Mouse (Mus musculus): Measurements from ENCODE around the gene Slc39a10.
"Not testable (repeated sequence)": the region's sequence is repeated elsewhere in the genome, so short reads cannot be mapped to it uniquely, and the experiment has no call there.

The Slc39a10 gene

GRCm38 (mm10) chr1:46863434-46863833 is 29.2 kb downstream of the Slc39a10 start:
- no peak for DNase-seq

GRCm38 (mm10) chr1:46860082-46860481 is 32.6 kb downstream of the Slc39a10 start:
- DNase-seq, result no peak

GRCm38 (mm10) chr1:46858579-46858978 is 34.1 kb downstream of the Slc39a10 start:
- DNase-seq, result no peak

GRCm38 (mm10) chr1:46856498-46856897 is 36.2 kb downstream of the Slc39a10 start:
- DNase-seq, result peak; percentile 22

- DNase-seq, result peak; percentile 93
Observed at GRCm38 (mm10) chr1:46854036-46854900, 38.4 kb downstream of the Slc39a10 start.

GRCm38 (mm10) chr1:46853317-46854035 is 39.2 kb downstream of the Slc39a10 start:
- peak; percentile 98 for DNase-seq

- peak; percentile 88 for DNase-seq
Observed at GRCm38 (mm10) chr1:46852600-46853272, 39.9 kb downstream of the Slc39a10 start.

GRCm38 (mm10) chr1:46852216-46852599 is 40.4 kb downstream of the Slc39a10 start:
- DNase-seq, result no peak

GRCm38 (mm10) chr1:46851586-46851985 is 41.1 kb downstream of the Slc39a10 start:
- no peak for DNase-seq

- DNase-seq, result peak; percentile 83
Observed at GRCm38 (mm10) chr1:46849758-46850157, 42.9 kb downstream of the Slc39a10 start.

GRCm38 (mm10) chr1:46845221-46845620 is 47.4 kb downstream of the Slc39a10 start:
- no peak for DNase-seq

GRCm38 (mm10) chr1:46844281-46844680 is 48.4 kb downstream of the Slc39a10 start:
- no peak for DNase-seq

- DNase-seq, result no peak
Observed at GRCm38 (mm10) chr1:46843406-46843805, 49.2 kb downstream of the Slc39a10 start.

- no peak for DNase-seq
Observed at GRCm38 (mm10) chr1:46831927-46832326, 60.7 kb downstream of the Slc39a10 start.

GRCm38 (mm10) chr1:46830066-46830843 is 62.4 kb downstream of the Slc39a10 start:
- no peak for DNase-seq

- DNase-seq, result no peak
Observed at GRCm38 (mm10) chr1:46822256-46822972, 70.2 kb downstream of the Slc39a10 start.

GRCm38 (mm10) chr1:46817934-46818333 is 74.7 kb downstream of the Slc39a10 start:
- no peak for DNase-seq

- not testable (repeated sequence) for DNase-seq
Observed at GRCm38 (mm10) chr1:46808630-46809029, 84.0 kb downstream of the Slc39a10 start.

- no peak for DNase-seq
Observed at GRCm38 (mm10) chr1:46805074-46805473, 87.6 kb downstream of the Slc39a10 start.

GRCm38 (mm10) chr1:46782227-46782626 is 110.4 kb downstream of the Slc39a10 start:
- DNase-seq, result not testable (repeated sequence)

- DNase-seq, result not testable (repeated sequence)
Observed at GRCm38 (mm10) chr1:46770077-46770695, 122.5 kb downstream of the Slc39a10 start.
